Mouse (Mus musculus) megakaryocyte, embryonic 14.5 days (primary cell): Measurements from ENCODE around the gene Tagap1.
"Not testable (repeated sequence)": the region's sequence is repeated elsewhere in the genome, so short reads cannot be mapped to it uniquely, and the experiment has no call there.

Experiments used
- FLI1 ChIP-seq: IDR thresholded peaks from 2 replicates; pipeline ENCODE4 v1.6.1; 2012; ENCODE audit warnings: low read length, inconsistent platforms, mixed read lengths
- GATA1 ChIP-seq: IDR thresholded peaks from 3 replicates; pipeline ENCODE4 v1.6.1; 2012; ENCODE audit warnings: mixed read lengths, low read length, inconsistent platforms, borderline replicate concordance

GRCm38 (mm10) chr17:6970334-6970733, 9.4 kb upstream of the Tagap1 start, which contains the start of gene Rnaset2b:
- TF ChIP-seq GATA1, FLI1: not testable (repeated sequence)
